Mouse (Mus musculus) limb, embryonic 13.5 days (tissue): ENCODE measurements around the gene Tmem143. TPM values are rescaled to one million over a fixed set of nuclear protein-coding genes. Genes with fewer than 3 reads are reported as not detected.

Source experiments
- ATAC-seq: fragments of 200-750 bp; cut with Nextera tagmentation; 2 replicates; pipeline ENCODE4 v1.8.0; 2017; ENCODE audit warnings: low read depth, moderate number of reproducible peaks, moderate TSS enrichment; ENCODE audit not compliant: low FRiP score
- H3K27ac ChIP-seq: fragments of 300-500 bp; sonication (generic); 2 replicates; pipeline ENCODE4 v1.5.1; 2015; ENCODE audit warnings: inconsistent platforms, mild to moderate bottlenecking, moderate library complexity
- H3K27me3 ChIP-seq: fragments of 300-500 bp; sonication (generic); 2 replicates; pipeline ENCODE4 v1.6.1; 2015; ENCODE audit warnings: mild to moderate bottlenecking, inconsistent platforms
- H3K36me3 ChIP-seq: fragments of 300-500 bp; sonication (generic); 2 replicates; pipeline ENCODE4 v1.6.1; 2015; ENCODE audit warnings: inconsistent platforms, mild to moderate bottlenecking, moderate library complexity
- H3K4me1 ChIP-seq: fragments of 300-500 bp; sonication (generic); 2 replicates; pipeline ENCODE4 v1.6.1; 2015; ENCODE audit warnings: inconsistent platforms
- H3K4me2 ChIP-seq: fragments of 300-500 bp; sonication (generic); replicated peaks from 2 replicates; pipeline ENCODE4 v1.6.1; 2015; ENCODE audit warnings: inconsistent platforms, mild to moderate bottlenecking, moderate library complexity
- H3K4me3 ChIP-seq: fragments of 300-500 bp; sonication (generic); 2 replicates; pipeline ENCODE4 v1.5.1; 2015; ENCODE audit warnings: moderate library complexity, mild to moderate bottlenecking, inconsistent platforms
- H3K9ac ChIP-seq: fragments of 300-500 bp; sonication (generic); 2 replicates; pipeline ENCODE4 v1.6.1; 2015; ENCODE audit warnings: mild to moderate bottlenecking, inconsistent platforms
- H3K9me3 ChIP-seq: fragments of 300-500 bp; sonication (generic); 2 replicates; pipeline ENCODE4 v1.6.1; 2016; ENCODE audit warnings: inconsistent platforms
- WGBS: fragments of 180-500 bp; shearing (Covaris S2); methylation state at CpG from one replicate; pipeline ENCODE4 v1.1.7; 2015; 5-methylcytosine and 5-hydroxymethylcytosine counted together
- polyA plus RNA-seq: library from polyadenylated mRNA; unstranded; fragments of >200 nt; fragmentation: Nextera tagmentation; extraction: Ambion mirVana; gene quantifications from 2 replicates; pipeline ENCODE4 v1.2.1, GENCODE M21; 2015

Gene Tmem143
- polyA plus RNA-seq, 1 experiment from 2014 or later: 4.9 TPM

DNA sequence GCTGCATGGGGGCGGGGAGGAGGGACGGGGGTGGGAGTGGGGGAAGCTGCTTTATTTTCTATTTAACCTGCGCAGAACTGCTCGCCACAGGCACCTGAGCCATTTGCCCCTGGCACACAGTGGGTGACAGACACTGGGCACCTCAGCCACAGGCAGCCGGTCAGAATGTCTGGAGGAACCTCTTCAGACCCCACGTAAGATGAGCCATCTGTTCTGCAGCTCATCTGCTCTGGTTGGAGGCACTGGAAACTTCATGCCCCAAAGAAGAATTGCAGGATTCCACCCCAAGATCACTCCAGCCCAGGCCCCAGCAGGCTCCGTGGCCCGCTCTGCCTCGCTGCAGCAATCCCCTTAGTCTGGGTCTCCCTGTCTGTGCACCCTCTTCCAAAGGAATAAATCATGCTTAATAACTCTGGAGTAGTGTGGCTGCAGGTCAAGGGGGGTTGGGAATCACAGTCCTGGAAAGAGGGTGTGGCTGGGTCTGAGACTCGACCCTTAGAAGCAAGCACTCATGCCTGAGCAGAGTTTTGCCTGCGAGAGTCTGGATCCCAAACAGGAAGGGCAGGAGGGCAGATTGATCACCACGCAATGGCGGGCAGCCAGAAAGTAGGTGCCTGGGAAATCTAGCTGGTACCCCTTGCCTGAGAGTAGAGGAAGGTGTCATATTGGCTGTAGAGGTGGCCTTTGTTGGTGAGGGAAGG, 20.4 kb downstream of the Tmem143 start:
- Histone ChIP-seq H3K9me3 (no peaks in the 10 kb centered on the region), H3K4me3 (peak overlapping the region; percentile 37), H3K9ac (peak overlapping the region; percentile 60), H3K36me3 (peaks cover 9% of the 10 kb centered on the region), H3K27me3 (no peaks in the 10 kb centered on the region), H3K4me2 (peak overlapping the region; percentile 65), H3K27ac (peak overlapping the region; percentile 93), H3K4me1 (peaks cover 63% of the 10 kb centered on the region)
- 19% methylated on average over 13 of the region's 13 CpGs for WGBS
- peak; percentile 9 for ATAC-seq

DNA sequence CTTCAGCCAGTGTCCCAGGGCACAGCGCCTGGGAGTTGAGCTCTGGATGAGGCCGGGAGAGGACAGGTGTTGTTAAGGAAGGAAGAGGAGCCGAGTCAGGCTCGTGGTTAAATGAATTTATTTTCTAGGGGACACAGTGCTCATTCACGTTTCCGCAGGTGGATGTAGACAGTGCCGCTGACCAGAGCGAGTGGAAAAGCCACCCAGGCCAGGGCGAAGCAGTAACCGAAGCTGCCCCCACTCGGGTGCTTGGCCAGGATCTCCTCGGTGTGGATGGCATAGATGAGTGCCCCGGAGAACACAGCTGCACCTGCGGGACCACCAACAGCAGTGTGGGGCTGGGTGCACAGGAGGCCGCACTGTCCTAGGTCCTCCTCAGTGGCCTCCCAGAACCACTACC, 21.2 kb downstream of the Tmem143 start:
- Histone ChIP-seq H3K9ac (peak overlapping the region; percentile 60), H3K4me1 (peaks cover 71% of the 10 kb centered on the region), H3K4me2 (peak overlapping the region; percentile 65), H3K4me3 (0 out of 2 replicates have a peak overlapping the region, but pooled peaks have one; percentile 37), H3K27ac (peak overlapping the region; percentile 93), H3K27me3 (no peaks in the 10 kb centered on the region), H3K36me3 (peaks cover 9% of the 10 kb centered on the region), H3K9me3 (no peaks in the 10 kb centered on the region)
- 85% methylated on average over 15 of the region's 15 CpGs for WGBS
- ATAC-seq: no peak

DNA sequence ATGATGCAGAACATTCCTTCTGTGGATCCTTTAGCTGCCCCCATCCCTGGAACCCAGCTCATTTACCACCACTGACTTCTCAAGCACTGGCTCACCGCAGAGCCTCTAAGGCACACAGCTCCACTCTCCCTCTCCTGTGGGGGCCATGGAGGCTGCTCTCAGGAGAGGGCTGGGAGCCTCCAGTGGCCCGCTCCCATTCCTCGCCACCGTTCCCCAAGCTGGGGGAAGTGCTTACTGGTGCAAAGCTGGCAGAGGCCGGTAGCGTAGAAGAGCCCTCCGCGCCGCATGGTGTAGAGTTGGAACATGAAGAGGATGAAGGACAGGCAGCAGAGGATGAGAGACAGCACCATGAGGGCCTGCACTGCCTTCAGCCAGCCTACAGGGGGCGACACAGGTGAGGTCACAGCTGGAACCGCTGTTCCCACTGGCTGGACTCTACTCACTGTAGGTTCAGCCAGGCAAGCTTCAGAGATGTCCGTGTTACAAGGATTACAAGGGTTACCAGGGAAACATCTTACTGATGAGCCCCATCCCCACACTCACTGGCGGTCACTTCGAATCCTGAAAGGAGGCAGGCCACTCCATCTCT, 22.4 kb downstream of the Tmem143 start:
- Histone ChIP-seq H3K27me3 (no peaks in the 10 kb centered on the region), H3K9ac (0 out of 2 replicates have a peak overlapping the region, but pooled peaks have one; percentile 75), H3K4me1 (peaks cover 70% of the 10 kb centered on the region), H3K36me3 (peaks cover 9% of the 10 kb centered on the region), H3K4me2 (peak overlapping the region; percentile 75), H3K27ac (no peak overlapping the region), H3K9me3 (no peaks in the 10 kb centered on the region), H3K4me3 (peak overlapping the region; percentile 54)
- 65% methylated on average over 14 of the region's 14 CpGs for WGBS
- ATAC-seq: no peak

DNA sequence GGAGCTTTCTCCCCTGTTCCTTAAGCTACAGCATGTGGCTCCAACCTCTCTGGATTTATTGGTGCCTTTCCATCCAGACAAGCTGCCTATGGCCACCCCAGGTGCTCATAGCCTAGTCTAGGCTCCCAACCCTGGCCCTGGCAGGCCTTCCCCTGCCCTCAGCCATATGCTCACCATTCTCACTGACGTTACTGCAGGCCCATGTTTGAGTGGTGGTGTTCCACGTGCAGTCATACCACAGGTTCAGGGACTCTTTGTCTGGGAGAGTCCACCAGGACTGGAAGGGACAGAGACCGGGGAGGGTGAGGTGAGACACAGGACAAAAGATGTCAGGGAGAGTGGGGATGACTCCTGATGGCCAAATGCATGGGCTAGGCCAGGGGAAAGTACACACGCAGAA, 23.0 kb downstream of the Tmem143 start:
- H3K27ac ChIP-seq: peak overlapping the region; percentile 94; the same call in 1 of the 2 replicates
- 73% methylated on average over 4 of the region's 4 CpGs for WGBS
- peaks cover 65% of the 10 kb centered on the region for H3K4me1 ChIP-seq

DNA sequence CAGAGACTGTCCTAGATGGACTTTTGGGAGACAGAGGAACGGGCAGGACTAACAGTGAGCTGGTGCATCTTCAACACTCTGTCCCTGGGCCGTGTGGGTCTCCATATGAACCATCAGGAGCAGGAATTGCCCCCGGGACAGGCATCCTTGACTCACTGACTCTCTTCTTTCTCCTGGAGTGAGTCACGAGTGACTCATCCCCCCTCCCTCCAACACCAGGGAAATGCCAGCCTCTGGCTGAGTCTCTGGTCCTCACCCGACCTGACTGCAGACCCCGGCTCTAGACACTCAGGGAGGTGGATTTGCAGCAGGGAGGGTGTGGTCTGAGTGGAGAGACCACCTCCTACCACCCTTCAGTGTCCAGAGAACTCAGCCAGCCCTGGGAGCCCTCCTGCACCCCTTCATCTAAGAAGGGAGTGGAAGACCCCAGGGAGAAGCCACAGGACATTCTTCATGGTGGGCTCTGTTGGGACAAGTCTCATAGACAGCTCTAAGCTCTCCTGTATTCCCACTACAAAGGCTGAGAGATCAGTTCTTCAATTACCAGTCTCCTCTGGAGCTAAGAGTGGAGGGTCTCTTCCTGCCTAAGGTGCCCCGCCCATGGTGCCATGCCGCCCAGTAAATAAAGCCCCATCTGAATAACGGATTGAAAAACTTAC, 24.0 kb downstream of the Tmem143 start:
- Histone ChIP-seq H3K4me2 (peak overlapping the region; percentile 75), H3K9me3 (peaks cover 8% of the 10 kb centered on the region; the same call in 1 of the 2 replicates), H3K4me3 (peak overlapping the region; percentile 54), H3K36me3 (peaks cover 9% of the 10 kb centered on the region), H3K27ac (peak overlapping the region; percentile 94), H3K9ac (peak overlapping the region; percentile 75), H3K4me1 (peaks cover 64% of the 10 kb centered on the region), H3K27me3 (no peaks in the 10 kb centered on the region)
- ATAC-seq: no peak
- 37% methylated on average over 9 of the region's 9 CpGs for WGBS

More for the DNA sequence above, 23.0 kb downstream of the Tmem143 start:
- H3K9ac ChIP-seq: peak overlapping the region; percentile 75
- H3K36me3 ChIP-seq: peaks cover 9% of the 10 kb centered on the region
- H3K4me2 ChIP-seq: peak overlapping the region; percentile 75
- no peaks in the 10 kb centered on the region for H3K27me3 ChIP-seq
- peak overlapping the region; percentile 54 for H3K4me3 ChIP-seq
- 0 out of 2 replicates have a peak, but pooled peaks cover under 1% of the 10 kb centered on the region for H3K9me3 ChIP-seq
- ATAC-seq: no peak

DNA sequence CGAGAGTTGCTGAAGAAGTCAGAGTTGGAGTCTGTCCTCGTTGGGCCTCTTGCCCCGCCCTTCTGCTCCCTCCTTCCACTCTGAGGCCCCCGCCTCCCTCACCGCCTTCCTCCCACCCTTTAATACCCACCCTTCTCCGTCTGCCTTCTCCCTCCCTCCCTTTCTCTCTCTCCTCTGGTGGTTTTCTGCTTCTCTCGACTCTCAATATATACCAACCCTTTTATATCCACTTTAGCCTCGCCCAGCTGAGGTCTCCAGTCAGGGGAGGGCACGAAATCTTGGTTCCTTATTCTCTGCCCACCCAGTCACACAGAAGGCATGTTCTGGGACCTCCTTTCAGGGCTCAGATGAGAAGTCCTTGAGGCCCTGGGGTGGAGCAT, 24.5 kb downstream of the Tmem143 start, which contains the start of gene Emp3:
Gene Emp3 (minus strand): TSS at position 163 of the 380 bp plus-strand sequence.
- Histone ChIP-seq H3K36me3 (peaks cover 9% of the 10 kb centered on the region), H3K9ac (peak within 1 kb of the TSS; percentile 75), H3K4me1 (peaks cover 59% of the 10 kb centered on the region), H3K9me3 (peaks cover 8% of the 10 kb centered on the region; the same call in 1 of the 2 replicates), H3K4me2 (peak within 1 kb of the TSS; percentile 75), H3K4me3 (peak within 1 kb of the TSS; percentile 54), H3K27me3 (no peaks in the 10 kb centered on the region), H3K27ac (peak within 1 kb of the TSS; percentile 94)
- peak; percentile 18; the same call in 1 of the 2 replicates for ATAC-seq
- 18% methylated on average over 9 of the region's 9 CpGs for WGBS

DNA sequence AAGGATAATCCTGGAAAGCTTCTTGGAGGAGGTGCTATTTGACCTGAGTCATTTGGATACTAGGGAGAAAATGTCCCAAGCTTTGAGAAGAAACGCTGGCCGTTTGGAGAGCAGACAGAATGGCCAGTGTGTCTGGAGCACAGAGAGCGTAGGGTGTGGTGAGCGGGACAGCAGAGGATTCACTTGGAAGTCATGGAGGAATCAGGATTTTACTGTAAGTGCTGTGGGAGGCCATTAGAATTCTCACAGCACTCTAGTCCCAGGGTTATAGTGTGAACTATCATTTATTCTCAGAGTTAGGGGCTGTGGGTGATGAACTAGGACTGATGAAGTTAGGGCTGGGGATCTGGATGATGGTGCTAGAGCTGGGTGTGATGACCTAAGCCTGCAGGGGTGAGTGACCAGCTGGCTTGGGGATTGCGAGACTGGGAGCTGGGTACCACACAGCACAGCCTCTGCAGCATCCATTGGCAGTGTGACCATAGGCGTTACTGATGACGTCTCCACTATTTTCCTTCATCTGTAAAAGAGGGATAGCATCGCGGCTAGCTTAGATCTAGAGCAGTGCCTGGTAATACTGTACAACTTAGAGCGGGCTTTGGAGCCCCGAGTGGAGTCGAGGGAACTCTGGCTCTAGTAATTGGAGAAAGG, 25.3 kb downstream of the Tmem143 start:
- peak overlapping the region; percentile 94 for H3K27ac ChIP-seq
- peaks cover 2% of the 10 kb centered on the region; the same call in 1 of the 2 replicates for H3K27me3 ChIP-seq
- peak overlapping the region; percentile 75 for H3K4me2 ChIP-seq
- H3K36me3 ChIP-seq: peaks cover 9% of the 10 kb centered on the region
- peaks cover 8% of the 10 kb centered on the region; the same call in 1 of the 2 replicates for H3K9me3 ChIP-seq
- peak overlapping the region; percentile 46; the same call in 1 of the 2 replicates for H3K9ac ChIP-seq
- H3K4me1 ChIP-seq: peaks cover 52% of the 10 kb centered on the region
- H3K4me3 ChIP-seq: peak overlapping the region; percentile 44; the same call in 1 of the 2 replicates
- no peak for ATAC-seq
- 76% methylated on average over 12 of the region's 12 CpGs for WGBS

DNA sequence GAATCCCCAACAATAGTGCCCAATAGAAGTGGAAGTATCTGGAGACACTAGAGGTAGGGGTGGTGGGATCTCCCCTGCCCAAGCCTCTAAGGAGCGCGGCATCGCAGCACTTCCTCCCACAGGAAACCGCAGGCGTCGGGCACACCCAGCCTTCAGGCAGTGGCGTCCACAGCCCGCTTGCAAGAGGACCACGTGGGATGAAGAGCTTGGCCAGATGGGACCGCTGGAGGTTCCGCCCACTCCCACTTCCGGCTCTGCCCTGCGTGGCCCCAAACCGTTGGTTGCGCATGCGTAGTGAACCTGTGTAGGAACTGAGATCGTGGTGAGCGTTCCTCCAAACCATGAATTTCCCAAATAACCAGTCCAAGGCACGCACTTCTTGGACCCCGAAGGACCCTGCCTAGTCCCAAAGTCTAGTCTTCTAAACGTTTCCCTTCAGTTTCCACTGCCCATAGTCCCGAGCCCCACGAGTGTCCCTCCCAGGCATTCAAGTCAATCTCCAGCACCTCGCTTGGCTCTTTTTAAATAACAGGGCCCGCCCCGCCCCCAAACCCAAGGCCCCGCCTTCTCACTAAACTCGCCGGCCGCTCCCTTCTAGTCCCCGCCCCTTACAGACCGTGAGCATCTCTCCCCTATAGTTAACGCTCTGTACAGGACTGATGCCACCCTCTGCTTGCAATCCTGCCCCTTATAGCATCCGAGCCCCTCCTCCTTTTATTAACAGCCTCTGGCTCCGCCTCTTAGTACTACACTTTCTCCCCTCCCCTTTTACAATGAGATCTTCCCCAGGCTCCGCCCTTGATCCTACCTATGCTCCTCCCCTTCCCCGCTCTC, 26.4 kb downstream of the Tmem143 start:
- under 1% methylated on average over 37 of the region's 37 CpGs for WGBS
- Histone ChIP-seq H3K4me2 (peak overlapping the region; percentile 64), H3K27ac (peak overlapping the region; percentile 94), H3K9ac (peak overlapping the region; percentile 53), H3K4me3 (peak overlapping the region; percentile 44), H3K36me3 (peaks cover 7% of the 10 kb centered on the region), H3K4me1 (peaks cover 42% of the 10 kb centered on the region), H3K27me3 (peaks cover 13% of the 10 kb centered on the region), H3K9me3 (peaks cover 8% of the 10 kb centered on the region; the same call in 1 of the 2 replicates)
- peak; percentile 84 for ATAC-seq

DNA sequence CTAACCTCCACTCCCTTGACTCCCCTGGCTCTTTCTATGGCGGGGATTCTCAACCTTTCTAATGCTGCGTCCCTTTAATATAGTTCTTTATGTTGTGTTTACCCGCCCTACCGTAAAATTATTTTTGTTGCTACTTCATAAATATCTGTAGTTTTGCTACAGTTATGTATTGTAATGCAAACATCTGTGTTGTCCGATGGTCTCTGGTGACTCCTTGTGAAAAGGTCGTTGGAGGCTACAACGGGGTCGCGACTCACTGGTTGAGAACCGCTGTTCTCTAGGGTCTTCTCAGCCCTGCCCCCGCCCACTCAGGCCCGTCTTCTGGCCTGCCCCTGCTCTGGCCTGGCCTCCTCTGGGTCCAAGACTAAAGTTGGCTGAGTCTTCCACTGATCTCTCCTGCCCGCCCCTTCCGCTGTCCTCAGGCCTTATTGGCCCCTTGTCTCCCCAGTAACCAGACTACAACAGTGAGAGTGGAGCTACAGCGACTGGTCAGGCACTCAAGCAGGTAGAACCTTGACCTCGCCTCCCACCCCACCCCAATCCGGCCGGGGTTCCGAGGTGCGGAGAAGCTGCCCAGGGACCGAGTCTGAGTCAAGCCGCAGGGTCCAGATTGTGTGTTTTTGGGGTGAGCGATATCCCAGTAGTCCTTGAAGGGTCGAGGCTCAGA, 27.2 kb downstream of the Tmem143 start, which contains the start of gene Ccdc114:
Gene Ccdc114 (plus strand): TSS at position 311 of the 667 bp plus-strand sequence.
- peak within 1 kb of the TSS; percentile 44 for H3K4me3 ChIP-seq
- ATAC-seq: peak; percentile 21
- H3K9me3 ChIP-seq: peaks cover 8% of the 10 kb centered on the region; the same call in 1 of the 2 replicates
- H3K36me3 ChIP-seq: peaks cover 4% of the 10 kb centered on the region
- peak within 1 kb of the TSS; percentile 64 for H3K4me2 ChIP-seq
- H3K27ac ChIP-seq: peak within 1 kb of the TSS; percentile 94
- 9% methylated on average over 24 of the region's 24 CpGs for WGBS
- peaks cover 40% of the 10 kb centered on the region for H3K4me1 ChIP-seq
- H3K9ac ChIP-seq: peak within 1 kb of the TSS; percentile 53
- peaks cover 16% of the 10 kb centered on the region for H3K27me3 ChIP-seq

DNA sequence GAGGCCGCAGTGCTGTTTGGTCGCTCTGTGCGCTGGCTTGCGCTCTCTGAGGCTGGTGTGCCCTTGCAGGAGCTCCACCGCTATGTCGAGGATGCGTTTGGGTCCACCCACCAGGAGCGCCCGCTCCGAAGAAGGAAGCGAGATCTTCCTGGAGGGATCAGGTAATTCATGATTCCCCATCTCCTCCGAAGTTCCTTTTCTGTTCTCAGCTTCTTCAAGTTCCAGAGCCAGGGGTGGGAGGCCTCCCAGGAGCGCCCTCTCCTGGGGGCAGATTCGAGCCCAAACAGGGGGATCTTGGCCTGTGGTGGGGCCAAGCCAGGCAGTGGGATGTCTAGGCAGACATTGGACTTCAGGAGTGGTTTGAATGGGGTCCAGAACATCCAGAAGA, 27.7 kb downstream of the Tmem143 start:
- Histone ChIP-seq H3K4me3 (peak overlapping the region; percentile 44), H3K4me2 (peak overlapping the region; percentile 64), H3K9me3 (peaks cover 8% of the 10 kb centered on the region; the same call in 1 of the 2 replicates), H3K27me3 (peaks cover 22% of the 10 kb centered on the region), H3K27ac (peak overlapping the region; percentile 94; the same call in 1 of the 2 replicates), H3K4me1 (peaks cover 35% of the 10 kb centered on the region), H3K36me3 (no peaks in the 10 kb centered on the region), H3K9ac (peak overlapping the region; percentile 8; the same call in 1 of the 2 replicates)
- no peak for ATAC-seq
- 13% methylated on average over 14 of the region's 14 CpGs for WGBS
